Mouse (Mus musculus) stomach, embryonic 14.5 days (tissue): ENCODE results near the gene Agpat1. TPM values are rescaled to one million over a fixed set of nuclear protein-coding genes. Genes with fewer than 3 reads are reported as not detected.
A peak's percentile ranks its signal among the peaks of the same experiment; 100 is the strongest.

Experiments used
- ATAC-seq: fragments of 200-750 bp; cut with Nextera tagmentation; 2 replicates; pipeline ENCODE4 v1.8.0; 2017; ENCODE audit warnings: low read depth, moderate TSS enrichment; ENCODE audit not compliant: insufficient number of reproducible peaks, insufficient read depth, low FRiP score
- H3K27ac ChIP-seq: fragments of 300-500 bp; sonication (generic); 2 replicates; pipeline ENCODE4 v1.5.1; 2014; ENCODE audit warnings: mild to moderate bottlenecking, low read length, moderate library complexity, mixed read lengths
- H3K27me3 ChIP-seq: fragments of 300-500 bp; sonication (generic); 2 replicates; pipeline ENCODE4 v1.6.1; 2014; ENCODE audit warnings: low read length, control low read depth, mixed read lengths; ENCODE audit not compliant: control insufficient read depth, insufficient read depth
- H3K36me3 ChIP-seq: fragments of 300-500 bp; sonication (generic); 2 replicates; pipeline ENCODE4 v1.6.1; 2014; ENCODE audit warnings: mild to moderate bottlenecking, control low read depth, low read length, moderate library complexity, mixed read lengths; ENCODE audit not compliant: control insufficient read depth, insufficient read depth
- H3K4me1 ChIP-seq: fragments of 300-500 bp; sonication (generic); 2 replicates; pipeline ENCODE4 v1.6.1; 2014; ENCODE audit warnings: low read length, control low read depth, mixed read lengths; ENCODE audit not compliant: control insufficient read depth, insufficient read depth
- H3K4me2 ChIP-seq: fragments of 300-500 bp; sonication (generic); replicated peaks from 2 replicates; pipeline ENCODE4 v1.6.1; 2014; ENCODE audit warnings: low read depth, low read length, control low read depth
- H3K4me3 ChIP-seq: fragments of 300-500 bp; sonication (generic); 2 replicates; pipeline ENCODE4 v1.5.1; 2014; ENCODE audit warnings: low read depth, low read length, control low read depth
- H3K9ac ChIP-seq: fragments of 300-500 bp; sonication (generic); replicated peaks from 2 replicates; pipeline ENCODE4 v1.6.1; 2014; ENCODE audit warnings: low read depth, mild to moderate bottlenecking, control low read depth, low read length, moderate library complexity, mixed read lengths
- H3K9me3 ChIP-seq: fragments of 300-500 bp; sonication (generic); 2 replicates; pipeline ENCODE4 v1.6.1; 2016; ENCODE audit warnings: low read depth, low read length, control low read depth; ENCODE audit not compliant: control insufficient read depth
- WGBS: fragments of 180-500 bp; shearing (Covaris S2); extraction: QIAGEN DNeasy Blood & Tissue Kit; methylation state at CpG from one replicate; pipeline ENCODE4 v1.1.7; 2014; 5-methylcytosine and 5-hydroxymethylcytosine counted together
- polyA plus RNA-seq: library from polyadenylated mRNA; unstranded; fragments of >200 nt; fragmentation: Nextera tagmentation; extraction: Ambion mirVana; gene quantifications from 2 replicates; pipeline ENCODE4 v1.2.1, GENCODE M21; 2014

The Agpat1 gene
- polyA plus RNA-seq, 1 experiment from 2014 or later = 53.1 TPM

- Histone ChIP-seq H3K4me2 (no peak overlapping the region), H3K9ac (no peak overlapping the region), H3K4me3 (0 out of 2 replicates have a peak overlapping the region, but pooled peaks have one; percentile 91), H3K27ac (no peak overlapping the region), H3K27me3 (no peaks in the 10 kb centered on the region), H3K4me1 (peaks cover 8% of the 10 kb centered on the region; the same call in 1 of the 2 replicates), H3K9me3 (no peaks in the 10 kb centered on the region), H3K36me3 (peaks cover 15% of the 10 kb centered on the region)
- ATAC-seq = no peak
- WGBS = 88% methylated on average over 30 of the region's 30 CpGs
These were observed 41.9 kb downstream of the Agpat1 start for GRCm38 (mm10) chr17:34645831-34646511.

- Histone ChIP-seq H3K9ac (peak within 1 kb of the TSS; percentile 84), H3K4me1 (peaks cover 6% of the 10 kb centered on the region; the same call in 1 of the 2 replicates), H3K36me3 (peaks cover 27% of the 10 kb centered on the region), H3K27me3 (no peaks in the 10 kb centered on the region), H3K4me3 (peak within 1 kb of the TSS; percentile 91), H3K27ac (peak within 1 kb of the TSS; percentile 49), H3K9me3 (no peaks in the 10 kb centered on the region), H3K4me2 (peak within 1 kb of the TSS; percentile 91)
- WGBS = 1% methylated on average over 64 of the region's 66 CpGs
- peak; percentile 97 for ATAC-seq
These were observed 43.1 kb downstream of the Agpat1 start, which contains the start of gene Atf6b for GRCm38 (mm10) chr17:34646906-34647787. TSS of gene Atf6b (plus strand) at chr17:34647146.

GRCm38 (mm10) chr17:34648141-34648890, 44.3 kb downstream of the Agpat1 start:
- no peak for ATAC-seq
- peaks cover 6% of the 10 kb centered on the region; the same call in 1 of the 2 replicates for H3K4me1 ChIP-seq
- H3K4me3 ChIP-seq = peak overlapping the region; percentile 91; the same call in 1 of the 2 replicates
- H3K9ac ChIP-seq = peak overlapping the region; percentile 84; the same call in 1 of the 2 replicates
- peaks cover 37% of the 10 kb centered on the region for H3K36me3 ChIP-seq
- no peaks in the 10 kb centered on the region for H3K9me3 ChIP-seq
- no peaks in the 10 kb centered on the region for H3K27me3 ChIP-seq
- WGBS = 82% methylated on average over 16 of the region's 16 CpGs
- H3K27ac ChIP-seq = no peak overlapping the region
- H3K4me2 ChIP-seq = peak overlapping the region; percentile 91

GRCm38 (mm10) chr17:34649106-34649864, 45.2 kb downstream of the Agpat1 start:
- no peak overlapping the region for H3K4me2 ChIP-seq
- no peak overlapping the region for H3K4me3 ChIP-seq
- no peak overlapping the region for H3K27ac ChIP-seq
- no peak for ATAC-seq
- H3K4me1 ChIP-seq = peaks cover 7% of the 10 kb centered on the region; the same call in 1 of the 2 replicates
- H3K27me3 ChIP-seq = no peaks in the 10 kb centered on the region
- 90% methylated on average over 18 of the region's 18 CpGs for WGBS
- H3K36me3 ChIP-seq = peaks cover 45% of the 10 kb centered on the region
- H3K9me3 ChIP-seq = no peaks in the 10 kb centered on the region
- H3K9ac ChIP-seq = no peak overlapping the region

GRCm38 (mm10) chr17:34650781-34651180, 46.7 kb downstream of the Agpat1 start:
- no peaks in the 10 kb centered on the region for H3K27me3 ChIP-seq
- H3K27ac ChIP-seq = no peak overlapping the region
- H3K36me3 ChIP-seq = peaks cover 45% of the 10 kb centered on the region
- no peak overlapping the region for H3K4me3 ChIP-seq
- H3K9me3 ChIP-seq = no peaks in the 10 kb centered on the region
- 92% methylated on average over 14 of the region's 14 CpGs for WGBS
- peaks cover 18% of the 10 kb centered on the region for H3K4me1 ChIP-seq
- no peak overlapping the region for H3K9ac ChIP-seq
- ATAC-seq = no peak
- no peak overlapping the region for H3K4me2 ChIP-seq

- Histone ChIP-seq H3K9ac (no peak overlapping the region), H3K4me1 (peaks cover 27% of the 10 kb centered on the region), H3K27me3 (no peaks in the 10 kb centered on the region), H3K4me2 (no peak overlapping the region), H3K36me3 (peaks cover 45% of the 10 kb centered on the region), H3K4me3 (no peak overlapping the region), H3K27ac (no peak overlapping the region), H3K9me3 (no peaks in the 10 kb centered on the region)
- WGBS = 51% methylated on average over 19 of the region's 19 CpGs
- no peak for ATAC-seq
These were observed 47.6 kb downstream of the Agpat1 start for GRCm38 (mm10) chr17:34651507-34652221.

GRCm38 (mm10) chr17:34652546-34652945, 48.5 kb downstream of the Agpat1 start:
- no peak overlapping the region for H3K4me3 ChIP-seq
- peaks cover 27% of the 10 kb centered on the region for H3K4me1 ChIP-seq
- no peak overlapping the region for H3K27ac ChIP-seq
- no peak overlapping the region for H3K4me2 ChIP-seq
- ATAC-seq = no peak
- H3K9ac ChIP-seq = no peak overlapping the region
- H3K27me3 ChIP-seq = no peaks in the 10 kb centered on the region
- H3K9me3 ChIP-seq = no peaks in the 10 kb centered on the region
- peaks cover 45% of the 10 kb centered on the region for H3K36me3 ChIP-seq
- WGBS = 86% methylated on average over 10 of the region's 10 CpGs
